Mouse (Mus musculus): Measurements from ENCODE around the gene Tnfrsf18. TPM values are rescaled to one million over a fixed set of nuclear protein-coding genes. Genes with fewer than 3 reads are reported as not detected.

The Tnfrsf18 gene
- polyA plus RNA-seq (2015; fragmentation: Nextera tagmentation; extraction: Ambion mirVana) = 1.2 and 1.8 TPM in 2 replicates

DNA sequence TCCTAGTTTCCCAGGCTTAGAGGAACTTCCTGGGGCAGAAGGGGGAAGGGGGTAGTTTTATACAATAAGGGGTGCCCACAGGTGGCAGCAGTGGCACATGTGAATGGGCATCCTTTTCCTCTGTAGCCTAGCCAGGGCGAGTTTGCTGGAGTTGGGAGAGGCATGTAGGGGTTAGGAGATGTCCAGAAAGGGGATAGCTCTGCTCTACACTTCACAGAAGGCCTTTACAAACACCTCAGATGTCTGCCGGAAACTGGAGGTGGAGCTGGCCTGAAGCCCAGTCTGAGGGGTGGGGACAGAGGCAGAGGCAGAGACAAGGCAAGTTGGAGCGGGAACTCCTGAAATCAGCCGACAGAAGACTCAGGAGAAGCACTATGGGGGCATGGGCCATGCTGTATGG, at the start of gene Tnfrsf18:
Gene Tnfrsf18, plus strand, starts transcription at position 152 of the 400 bp plus-strand sequence.

DNA sequence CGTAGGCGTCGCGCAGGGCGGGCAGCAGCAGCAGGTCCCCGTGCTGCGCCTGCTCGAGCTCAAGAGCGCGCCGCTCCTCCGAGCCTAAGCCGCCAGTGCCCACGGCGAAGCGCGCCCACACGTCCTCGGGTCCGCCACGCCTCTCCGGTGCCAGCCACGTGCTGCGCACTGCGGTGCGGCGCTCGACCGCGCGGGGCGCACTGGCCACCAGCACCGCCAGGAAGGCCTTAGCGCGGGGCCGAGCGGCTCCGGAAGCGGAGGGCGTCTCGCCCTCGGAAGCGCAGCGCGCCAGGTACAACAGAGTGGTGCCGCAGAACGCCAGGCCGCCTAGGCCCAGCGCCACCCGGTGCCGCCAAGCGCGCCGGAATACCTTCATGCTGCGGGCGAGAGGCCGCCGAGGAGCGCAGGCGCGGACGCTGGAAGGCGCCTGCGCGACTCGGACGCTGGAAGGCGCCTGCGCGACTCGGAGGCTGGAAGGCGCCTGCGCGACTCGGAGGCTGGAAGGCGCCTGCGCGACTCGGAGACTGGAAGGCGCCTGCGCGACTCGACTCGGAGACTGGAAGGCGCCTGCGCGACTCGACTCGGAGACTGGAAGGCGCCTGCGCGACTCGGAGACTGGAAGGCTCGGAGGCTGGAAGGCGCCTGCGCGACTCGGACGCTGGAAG, 33.6 kb upstream of the Tnfrsf18 start, which contains the start of the genes B3galt6 and Sdf4:
Gene B3galt6, minus strand, starts transcription at position 409 of the 665 bp plus-strand sequence.
Gene Sdf4, plus strand, starts transcription at position 632 of the 665 bp plus-strand sequence.

DNA sequence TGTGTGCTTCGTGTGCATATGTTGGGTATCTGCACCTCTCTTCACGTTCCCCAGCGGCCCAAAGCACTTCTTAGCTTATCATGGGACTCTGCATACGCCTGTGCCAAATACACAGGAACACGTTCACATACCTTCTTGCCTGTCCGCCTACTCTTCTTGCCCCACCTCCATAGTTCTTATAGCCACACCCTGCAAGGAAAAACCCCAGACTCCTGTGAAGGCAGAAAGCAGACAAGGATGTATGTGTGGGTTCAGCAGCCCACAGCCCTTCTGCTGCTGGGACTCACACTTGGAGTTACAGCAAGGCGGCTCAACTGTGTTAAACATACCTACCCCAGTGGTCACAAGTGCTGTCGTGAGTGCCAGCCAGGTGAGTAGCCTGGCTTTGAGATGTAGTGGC, 12.3 kb upstream of the Tnfrsf18 start, which contains the start of gene Tnfrsf4:
Gene Tnfrsf4, plus strand, starts transcription at position 207 of the 400 bp plus-strand sequence.

DNA sequence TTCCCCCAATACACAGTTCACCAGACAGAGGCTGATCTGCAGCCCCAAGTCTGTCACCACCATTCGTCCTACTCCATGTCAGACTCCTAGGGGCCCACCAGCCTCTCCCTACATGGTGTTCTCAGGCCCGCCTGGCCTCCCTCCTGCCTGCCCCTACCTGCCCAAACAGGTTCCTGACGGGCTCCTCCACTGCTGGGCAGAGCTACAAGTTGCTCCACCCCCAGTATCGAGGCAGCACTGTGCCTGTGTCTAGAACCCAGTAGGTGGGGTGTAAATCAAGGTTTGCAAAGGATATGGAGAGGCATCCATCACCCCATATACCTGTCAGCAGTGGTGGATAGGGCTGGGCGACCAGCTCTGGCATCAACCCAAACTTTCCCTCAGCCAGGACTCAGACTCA, 33.3 kb downstream of the Tnfrsf18 start, which contains the start of gene Ttll10:
Gene Ttll10, minus strand, starts transcription at position 154 of the 400 bp plus-strand sequence.

MicroRNA genes within 50 kb of the gene (microRNA counts, 519-probe panel; counts per million panel counts)
- microRNA mmu-miR-200a (4,121 counts per million, percentile 76 among the panel's probes with 10 or more counts), microRNA mmu-miR-200b (4,429 counts per million, percentile 82 among the panel's probes with 10 or more counts), microRNA mmu-miR-429 (4,813 counts per million, percentile 89 among the panel's probes with 10 or more counts)

Small RNAs within 50 kb of the gene (microRNA-seq; reads per million reads assigned to microRNA genes)
- gene Mir200a (783 reads per million, percentile 70 among the genes with 10 or more reads in this experiment), gene Mir200b (4,722 reads per million, percentile 88 among the genes with 10 or more reads in this experiment), gene Mir429 (11,239 reads per million, percentile 95 among the genes with 10 or more reads in this experiment)

Other genes with a start within 250 kb of the Tnfrsf18 start
- 0.40 and 0.45 TPM in 2 replicates for gene Tmem88b, start 240.3 kb upstream of the Tnfrsf18 start, polyA plus RNA-seq (2015; fragmentation: Nextera tagmentation; extraction: Ambion mirVana)
- gene Ankrd65, start 235.7 kb upstream of the Tnfrsf18 start, polyA plus RNA-seq (2015; fragmentation: Nextera tagmentation; extraction: Ambion mirVana) = 0.16 and 0.24 TPM in 2 replicates
- 437 and 466 TPM in 2 replicates for gene Mrpl20, start 223.3 kb upstream of the Tnfrsf18 start, polyA plus RNA-seq (2015; fragmentation: Nextera tagmentation; extraction: Ambion mirVana)
- gene Ccnl2, start 213.7 kb upstream of the Tnfrsf18 start, polyA plus RNA-seq (2015; fragmentation: Nextera tagmentation; extraction: Ambion mirVana) = 104 and 106 TPM in 2 replicates
- 119 and 125 TPM in 2 replicates for gene Aurkaip1, start 194.9 kb upstream of the Tnfrsf18 start, polyA plus RNA-seq (2015; fragmentation: Nextera tagmentation; extraction: Ambion mirVana)
- gene Mxra8, start 186.5 kb upstream of the Tnfrsf18 start, polyA plus RNA-seq (2015; fragmentation: Nextera tagmentation; extraction: Ambion mirVana) = 126 and 133 TPM in 2 replicates
- gene Dvl1, start 178.8 kb upstream of the Tnfrsf18 start, polyA plus RNA-seq (2015; fragmentation: Nextera tagmentation; extraction: Ambion mirVana) = 5.5 and 8.2 TPM in 2 replicates
- 0.12 and 0.15 TPM in 2 replicates for gene Tas1r3, start 162.8 kb upstream of the Tnfrsf18 start, polyA plus RNA-seq (2015; fragmentation: Nextera tagmentation; extraction: Ambion mirVana)
- gene Cptp, start 156.7 kb upstream of the Tnfrsf18 start, polyA plus RNA-seq (2015; fragmentation: Nextera tagmentation; extraction: Ambion mirVana) = 11.3 and 12.5 TPM in 2 replicates
- 27.6 and 27.8 TPM in 2 replicates for gene Ints11, start 156.6 kb upstream of the Tnfrsf18 start, polyA plus RNA-seq (2015; fragmentation: Nextera tagmentation; extraction: Ambion mirVana)
- gene Pusl1, start 134.4 kb upstream of the Tnfrsf18 start, polyA plus RNA-seq (2015; fragmentation: Nextera tagmentation; extraction: Ambion mirVana) = 37.0 and 40.7 TPM in 2 replicates
- gene Acap3, start 134.3 kb upstream of the Tnfrsf18 start, polyA plus RNA-seq (2015; fragmentation: Nextera tagmentation; extraction: Ambion mirVana) = 9.9 and 10.4 TPM in 2 replicates
- 69.0 and 72.3 TPM in 2 replicates for gene Ube2j2, start 82.3 kb upstream of the Tnfrsf18 start, polyA plus RNA-seq (2015; fragmentation: Nextera tagmentation; extraction: Ambion mirVana)
- gene C1qtnf12, start 63.8 kb upstream of the Tnfrsf18 start, polyA plus RNA-seq (2015; fragmentation: Nextera tagmentation; extraction: Ambion mirVana) = 32.4 and 35.1 TPM in 2 replicates
- 9.5 and 10.8 TPM in 2 replicates for gene B3galt6, start 33.5 kb upstream of the Tnfrsf18 start, polyA plus RNA-seq (2015; fragmentation: Nextera tagmentation; extraction: Ambion mirVana)
- 117 and 120 TPM in 2 replicates for gene Sdf4, start 33.3 kb upstream of the Tnfrsf18 start, polyA plus RNA-seq (2015; fragmentation: Nextera tagmentation; extraction: Ambion mirVana)
- 0.46 and 0.61 TPM in 2 replicates for gene Tnfrsf4, start 12.3 kb upstream of the Tnfrsf18 start, polyA plus RNA-seq (2015; fragmentation: Nextera tagmentation; extraction: Ambion mirVana)
- gene Ttll10, start 33.2 kb downstream of the Tnfrsf18 start, polyA plus RNA-seq (2015; fragmentation: Nextera tagmentation; extraction: Ambion mirVana) = 1.7 and 2.4 TPM in 2 replicates
- gene 9430015G10Rik, start 83.8 kb downstream of the Tnfrsf18 start, polyA plus RNA-seq (2015; fragmentation: Nextera tagmentation; extraction: Ambion mirVana) = 5.8 and 6.9 TPM in 2 replicates
- 1.2 and 1.4 TPM in 2 replicates for gene Rnf223, start 104.3 kb downstream of the Tnfrsf18 start, polyA plus RNA-seq (2015; fragmentation: Nextera tagmentation; extraction: Ambion mirVana)
- 21.2 and 22.6 TPM in 2 replicates for gene Agrn, start 171.3 kb downstream of the Tnfrsf18 start, polyA plus RNA-seq (2015; fragmentation: Nextera tagmentation; extraction: Ambion mirVana)
- gene Isg15, start 174.7 kb downstream of the Tnfrsf18 start, polyA plus RNA-seq (2015; fragmentation: Nextera tagmentation; extraction: Ambion mirVana) = 5.7 and 11.4 TPM in 2 replicates
- 0.70 and 0.96 TPM in 2 replicates for gene AW011738, start 177.1 kb downstream of the Tnfrsf18 start, polyA plus RNA-seq (2015; fragmentation: Nextera tagmentation; extraction: Ambion mirVana)
- gene Perm1, start 189.7 kb downstream of the Tnfrsf18 start, polyA plus RNA-seq (2015; fragmentation: Nextera tagmentation; extraction: Ambion mirVana) = 0.17 and 0.35 TPM in 2 replicates
- 12.3 and 12.7 TPM in 2 replicates for gene Plekhn1, start 208.7 kb downstream of the Tnfrsf18 start, polyA plus RNA-seq (2015; fragmentation: Nextera tagmentation; extraction: Ambion mirVana)
- 35.2 and 35.4 TPM in 2 replicates for gene Noc2l, start 209.8 kb downstream of the Tnfrsf18 start, polyA plus RNA-seq (2015; fragmentation: Nextera tagmentation; extraction: Ambion mirVana)
- 0.89 and 0.91 TPM in 2 replicates for gene Samd11, start 229.5 kb downstream of the Tnfrsf18 start, polyA plus RNA-seq (2015; fragmentation: Nextera tagmentation; extraction: Ambion mirVana)